Mouse (Mus musculus) liver, embryonic 16.5 days (tissue): ENCODE measurements around the gene Slc39a1. TPM values are rescaled to one million over a fixed set of nuclear protein-coding genes. Genes with fewer than 3 reads are reported as not detected.

Source experiments
- ATAC-seq: fragments of 200-750 bp; cut with Nextera tagmentation; 2 replicates; pipeline ENCODE4 v1.8.0; 2017; ENCODE audit warnings: low read depth, mild to moderate bottlenecking, moderate number of reproducible peaks, moderate library complexity
- H3K27ac ChIP-seq: fragments of 300-500 bp; sonication (generic); 2 replicates; pipeline ENCODE4 v1.5.1; 2014; ENCODE audit warnings: mild to moderate bottlenecking, low read length
- H3K27me3 ChIP-seq: fragments of 300-500 bp; sonication (generic); 2 replicates; pipeline ENCODE4 v1.6.1; 2014; ENCODE audit warnings: low read depth, low read length, mixed read lengths; ENCODE audit not compliant: control insufficient read depth, insufficient read depth
- H3K36me3 ChIP-seq: fragments of 300-500 bp; sonication (generic); 2 replicates; pipeline ENCODE4 v1.6.1; 2014; ENCODE audit warnings: mild to moderate bottlenecking; ENCODE audit not compliant: control insufficient read depth, insufficient read depth
- H3K4me1 ChIP-seq: fragments of 300-500 bp; sonication (generic); 2 replicates; pipeline ENCODE4 v1.6.1; 2014; ENCODE audit warnings: low read depth, low read length, mixed read lengths; ENCODE audit not compliant: control insufficient read depth
- H3K4me2 ChIP-seq: fragments of 300-500 bp; sonication (generic); 2 replicates; pipeline ENCODE4 v1.6.1; 2014; ENCODE audit warnings: low read depth, low read length, mixed read lengths
- H3K4me3 ChIP-seq: fragments of 300-500 bp; sonication (generic); 2 replicates; pipeline ENCODE4 v1.5.1; 2014; ENCODE audit warnings: low read depth, mild to moderate bottlenecking, low read length
- H3K9ac ChIP-seq: fragments of 300-500 bp; sonication (generic); 2 replicates; pipeline ENCODE4 v1.6.1; 2014; ENCODE audit warnings: low read depth, low read length
- H3K9me3 ChIP-seq: fragments of 300-500 bp; sonication (generic); replicated peaks from 2 replicates; pipeline ENCODE4 v1.6.1; 2016; ENCODE audit warnings: low read length; ENCODE audit not compliant: control insufficient read depth
- WGBS: fragments of 180-500 bp; shearing (Covaris S2); extraction: QIAGEN DNeasy Blood & Tissue Kit; methylation state at CpG from one replicate; pipeline ENCODE4 v1.1.7; 2014; ENCODE audit not compliant: insufficient replicate concordance; 5-methylcytosine and 5-hydroxymethylcytosine counted together
- polyA plus RNA-seq: library from polyadenylated mRNA; unstranded; fragments of >200 nt; fragmentation: Nextera tagmentation; extraction: Ambion mirVana; gene quantifications from 2 replicates; pipeline ENCODE4 v1.2.1, GENCODE M21; 2015

Gene Slc39a1
- polyA plus RNA-seq, 1 experiment from 2014 or later: 33.5 TPM

DNA sequence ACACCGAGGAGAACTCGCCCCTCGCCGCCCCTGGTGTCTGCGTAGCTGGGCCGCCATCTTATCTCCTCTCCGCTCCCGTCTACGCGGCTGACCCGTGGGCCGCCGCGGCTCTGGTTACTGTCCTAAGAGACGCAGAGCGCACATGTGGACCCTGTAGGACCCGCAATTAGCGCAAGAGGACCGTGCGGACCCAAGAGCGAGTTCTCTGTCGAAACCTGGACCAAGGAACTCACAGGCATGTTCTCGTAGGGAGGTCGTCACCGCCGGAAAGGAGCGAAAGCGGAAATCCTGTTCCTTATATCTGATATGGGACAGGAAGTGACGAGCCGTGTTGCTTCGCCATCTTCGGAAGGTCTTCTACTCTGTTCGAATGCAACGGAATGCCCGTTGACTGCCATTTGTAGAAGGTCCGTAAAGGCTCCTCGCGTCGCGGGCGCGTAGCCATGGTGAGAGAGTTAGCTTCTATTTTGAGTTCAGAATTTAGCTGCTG lies 34.5 kb upstream of the Slc39a1 start, which contains the start of the genes Rps27 and Rab13:
TSS of gene Rps27 (minus strand) at position 275 of the 490 bp plus-strand sequence.
TSS of gene Rab13 (plus strand) at position 319 of the 490 bp plus-strand sequence.
- Histone ChIP-seq H3K4me1 (peaks cover 24% of the 10 kb centered on the region), H3K27me3 (no peaks in the 10 kb centered on the region; the same call in 1 of the 2 replicates), H3K36me3 (peaks cover 34% of the 10 kb centered on the region), H3K27ac (peak within 1 kb of the TSS; percentile 80), H3K4me3 (peak within 1 kb of the TSS; percentile 84), H3K9me3 (no peaks in the 10 kb centered on the region), H3K4me2 (peak within 1 kb of the TSS; percentile 71), H3K9ac (peak within 1 kb of the TSS; percentile 77)
- peak; percentile 93 for ATAC-seq
- WGBS: under 1% methylated on average over 42 of the region's 42 CpGs

DNA sequence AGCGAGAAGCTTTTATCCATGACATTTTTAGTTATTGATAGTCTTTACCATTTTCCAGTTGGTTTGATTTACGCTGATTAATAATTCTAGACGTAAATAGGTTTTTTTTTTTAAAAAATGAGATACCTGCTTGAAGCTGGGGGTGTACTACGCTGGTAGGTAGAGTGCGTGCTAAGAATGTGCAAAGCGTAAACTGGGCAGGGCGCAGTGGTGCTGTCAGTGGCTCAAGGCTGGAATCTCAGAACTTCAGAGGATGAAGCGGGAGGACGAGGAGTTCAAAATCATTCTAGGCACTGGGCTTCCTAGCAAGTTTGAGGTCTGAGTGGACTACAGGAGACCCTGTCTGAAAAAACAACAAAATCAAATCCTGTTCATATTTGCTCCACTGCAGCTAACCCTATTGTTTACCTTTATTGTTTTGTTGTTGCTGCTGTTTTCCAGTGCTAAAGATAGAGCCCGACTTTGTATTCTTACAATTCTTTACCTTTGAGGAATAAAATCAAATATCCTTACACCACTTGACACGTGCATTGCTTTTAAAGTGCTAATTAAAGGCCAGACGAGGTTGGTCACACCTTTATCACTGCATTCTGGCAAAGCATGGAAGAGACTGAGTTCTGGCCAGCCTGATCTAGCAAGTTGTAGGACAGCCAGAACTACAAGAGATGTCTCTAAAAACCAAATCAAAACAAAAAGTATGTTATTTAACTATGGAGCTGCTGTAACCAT lies 33.9 kb upstream of the Slc39a1 start:
- Histone ChIP-seq H3K9me3 (no peaks in the 10 kb centered on the region), H3K27me3 (no peaks in the 10 kb centered on the region; the same call in 1 of the 2 replicates), H3K36me3 (peaks cover 28% of the 10 kb centered on the region), H3K4me2 (peak overlapping the region; percentile 69), H3K9ac (peak overlapping the region; percentile 32), H3K4me3 (peak overlapping the region; percentile 84), H3K27ac (0 out of 2 replicates have a peak overlapping the region, but pooled peaks have one; percentile 4), H3K4me1 (peaks cover 24% of the 10 kb centered on the region)
- no peak for ATAC-seq
- 15% methylated on average over 12 of the region's 12 CpGs for WGBS

DNA sequence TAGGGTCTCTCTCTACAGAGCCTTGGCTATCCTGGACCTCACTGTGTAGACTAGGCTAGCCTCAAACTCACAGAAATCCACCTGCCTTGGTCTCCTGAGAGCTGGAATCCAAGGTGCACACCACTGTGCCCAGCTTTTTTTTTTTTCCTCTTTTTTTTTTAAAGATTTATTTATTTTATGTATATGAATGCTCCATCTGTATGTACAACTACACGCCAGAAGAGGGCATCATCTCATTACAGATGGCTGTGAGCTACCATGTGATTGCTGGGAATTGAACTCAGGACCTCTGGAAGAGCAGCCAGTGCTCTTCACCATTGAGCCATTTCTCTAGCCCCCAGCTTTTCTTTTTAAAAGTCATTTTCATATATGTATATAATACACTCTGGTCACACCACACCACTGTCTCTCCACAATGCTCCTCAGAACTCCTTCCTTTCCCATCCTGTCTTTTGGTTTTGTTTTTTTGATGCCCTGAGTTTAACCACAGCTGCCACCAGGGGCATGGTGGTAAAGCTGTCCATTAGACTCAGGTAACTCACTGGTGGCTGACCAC lies 32.1 kb upstream of the Slc39a1 start:
- peaks cover 34% of the 10 kb centered on the region for H3K4me1 ChIP-seq
- H3K36me3 ChIP-seq: peaks cover 12% of the 10 kb centered on the region
- H3K9me3 ChIP-seq: no peaks in the 10 kb centered on the region
- H3K27ac ChIP-seq: no peak overlapping the region
- H3K4me2 ChIP-seq: no peak overlapping the region
- 35% methylated on average over 1 of the region's 1 CpGs for WGBS
- H3K9ac ChIP-seq: no peak overlapping the region
- ATAC-seq: no peak
- H3K27me3 ChIP-seq: no peaks in the 10 kb centered on the region; the same call in 1 of the 2 replicates
- H3K4me3 ChIP-seq: no peak overlapping the region

DNA sequence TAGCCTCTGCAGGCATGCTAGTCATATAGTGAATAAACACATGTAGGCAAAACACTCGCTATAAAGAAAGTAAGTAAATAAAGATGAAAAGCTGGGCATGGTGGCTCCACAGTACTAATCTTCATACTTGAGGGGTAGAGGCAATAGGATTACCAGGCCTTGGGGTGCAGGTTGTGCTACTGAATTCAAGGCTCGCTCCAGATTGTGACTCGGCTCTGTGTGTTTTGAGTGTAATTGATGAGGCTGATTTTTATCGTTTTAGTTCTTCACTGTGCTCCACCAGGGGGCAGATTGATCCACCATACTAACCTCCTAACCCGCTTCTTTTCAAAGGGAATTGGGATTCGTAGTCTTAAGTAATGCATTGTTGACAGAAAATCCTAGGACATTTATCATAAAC lies 27.9 kb upstream of the Slc39a1 start:
- H3K4me2 ChIP-seq: peak overlapping the region; percentile 75
- peaks cover 20% of the 10 kb centered on the region for H3K4me1 ChIP-seq
- H3K27me3 ChIP-seq: no peaks in the 10 kb centered on the region; the same call in 1 of the 2 replicates
- peak overlapping the region; percentile 59; the same call in 1 of the 2 replicates for H3K27ac ChIP-seq
- peak overlapping the region; percentile 60 for H3K4me3 ChIP-seq
- peak overlapping the region; percentile 65 for H3K9ac ChIP-seq
- no peaks in the 10 kb centered on the region for H3K36me3 ChIP-seq
- WGBS: 10% methylated on average over 6 of the region's 6 CpGs
- ATAC-seq: peak; percentile 51
- no peaks in the 10 kb centered on the region for H3K9me3 ChIP-seq

DNA sequence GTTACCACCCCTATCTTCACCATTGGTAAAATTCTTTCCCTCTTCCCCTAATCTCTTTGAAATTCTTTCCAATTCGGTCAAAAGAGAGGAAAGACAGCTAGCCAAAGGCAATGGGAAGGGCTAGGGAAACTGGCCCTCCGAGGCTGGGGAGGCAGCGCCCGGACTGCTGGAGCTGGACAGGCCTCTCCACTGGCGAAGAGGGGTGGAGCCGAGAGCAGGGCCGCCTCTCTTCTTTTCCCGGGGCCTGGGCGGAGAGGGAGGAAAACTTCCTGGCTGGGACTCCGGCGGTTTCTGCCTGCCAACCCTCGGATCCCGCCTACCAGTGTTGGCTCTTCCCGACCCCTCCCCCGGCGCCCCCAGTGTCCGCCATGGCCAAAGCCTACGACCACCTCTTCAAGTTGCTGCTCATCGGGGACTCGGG lies 27.4 kb upstream of the Slc39a1 start:
- Histone ChIP-seq H3K4me2 (peak overlapping the region; percentile 75), H3K9me3 (no peaks in the 10 kb centered on the region), H3K9ac (peak overlapping the region; percentile 65), H3K4me3 (peak overlapping the region; percentile 60), H3K36me3 (no peaks in the 10 kb centered on the region), H3K27ac (peak overlapping the region; percentile 59), H3K27me3 (no peaks in the 10 kb centered on the region; the same call in 1 of the 2 replicates), H3K4me1 (peaks cover 20% of the 10 kb centered on the region)
- WGBS: 2% methylated on average over 18 of the region's 20 CpGs
- ATAC-seq: peak; percentile 74

DNA sequence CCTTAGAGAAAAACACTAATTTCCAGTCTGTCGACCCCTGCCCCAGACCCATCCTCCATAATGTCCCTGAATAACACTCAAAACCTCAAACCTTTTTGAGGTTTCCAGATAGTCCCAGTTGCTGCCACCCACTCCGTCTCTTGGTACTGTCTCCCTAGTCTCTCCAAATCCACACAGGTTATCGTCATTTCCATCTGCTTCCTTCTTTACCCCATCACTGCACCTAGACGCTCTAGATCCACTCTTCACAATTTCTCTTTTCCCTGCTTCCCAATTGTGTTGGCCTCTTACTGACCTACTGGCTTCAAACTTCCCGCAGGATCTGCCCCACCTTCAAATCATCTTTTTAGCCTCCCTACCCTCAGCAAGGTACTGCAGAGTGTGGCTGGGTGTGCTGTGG lies 26.8 kb upstream of the Slc39a1 start:
- peaks cover 20% of the 10 kb centered on the region for H3K4me1 ChIP-seq
- no peaks in the 10 kb centered on the region for H3K36me3 ChIP-seq
- no peaks in the 10 kb centered on the region for H3K9me3 ChIP-seq
- 17% methylated on average over 5 of the region's 5 CpGs for WGBS
- peak overlapping the region; percentile 75 for H3K4me2 ChIP-seq
- no peak for ATAC-seq
- peak overlapping the region; percentile 60 for H3K4me3 ChIP-seq
- no peaks in the 10 kb centered on the region; the same call in 1 of the 2 replicates for H3K27me3 ChIP-seq
- H3K27ac ChIP-seq: no peak overlapping the region
- peak overlapping the region; percentile 65; the same call in 1 of the 2 replicates for H3K9ac ChIP-seq

DNA sequence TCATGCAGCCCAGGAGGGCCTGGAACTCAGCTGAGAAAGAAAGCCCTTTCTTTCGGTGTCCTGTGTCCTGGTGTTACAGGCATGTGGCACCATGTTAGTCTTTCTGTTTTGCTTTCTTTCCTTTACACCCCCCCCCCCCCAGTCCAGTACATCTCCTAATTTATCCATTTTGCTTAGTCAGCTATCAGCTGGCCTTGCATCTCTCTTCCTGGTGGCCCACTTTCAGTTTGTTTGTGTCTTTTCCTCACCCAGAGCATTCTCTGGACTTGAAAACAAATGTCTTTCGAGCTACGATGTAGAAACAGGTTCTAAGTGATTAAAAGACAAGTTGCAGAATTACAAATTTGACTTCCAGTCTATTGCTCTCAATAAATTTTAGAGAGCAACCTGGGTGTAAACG lies 25.5 kb upstream of the Slc39a1 start:
- H3K4me2 ChIP-seq: no peak overlapping the region
- 68% methylated on average over 4 of the region's 4 CpGs for WGBS
- no peaks in the 10 kb centered on the region for H3K27me3 ChIP-seq
- no peak overlapping the region for H3K27ac ChIP-seq
- H3K9me3 ChIP-seq: no peaks in the 10 kb centered on the region
- no peak for ATAC-seq
- no peak overlapping the region for H3K4me3 ChIP-seq
- peaks cover 20% of the 10 kb centered on the region for H3K4me1 ChIP-seq
- no peak overlapping the region for H3K9ac ChIP-seq
- no peaks in the 10 kb centered on the region for H3K36me3 ChIP-seq

DNA sequence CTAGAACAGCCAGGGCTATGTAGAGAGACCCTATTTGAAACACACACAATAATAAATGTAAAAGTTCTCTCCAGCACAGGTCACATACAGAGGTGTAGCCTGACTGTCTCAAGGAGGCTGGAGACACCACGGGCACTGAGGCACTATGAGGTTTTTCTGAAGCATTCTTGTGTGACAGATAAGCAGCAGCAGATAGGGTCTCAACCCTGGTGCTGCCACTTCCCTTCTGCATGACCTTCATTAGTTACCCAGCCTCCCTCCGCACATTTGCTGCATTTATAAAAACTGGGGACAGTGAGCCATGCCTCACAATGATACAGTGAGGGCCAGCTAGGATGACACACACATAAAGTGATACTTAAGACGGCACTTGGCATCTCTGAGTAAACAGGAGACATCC lies 25.0 kb upstream of the Slc39a1 start:
- Histone ChIP-seq H3K9me3 (no peaks in the 10 kb centered on the region), H3K4me2 (no peak overlapping the region), H3K9ac (no peak overlapping the region), H3K36me3 (no peaks in the 10 kb centered on the region), H3K27me3 (no peaks in the 10 kb centered on the region), H3K4me3 (no peak overlapping the region), H3K27ac (no peak overlapping the region), H3K4me1 (peaks cover 20% of the 10 kb centered on the region)
- no peak for ATAC-seq
- 21% methylated on average over 3 of the region's 3 CpGs for WGBS

DNA sequence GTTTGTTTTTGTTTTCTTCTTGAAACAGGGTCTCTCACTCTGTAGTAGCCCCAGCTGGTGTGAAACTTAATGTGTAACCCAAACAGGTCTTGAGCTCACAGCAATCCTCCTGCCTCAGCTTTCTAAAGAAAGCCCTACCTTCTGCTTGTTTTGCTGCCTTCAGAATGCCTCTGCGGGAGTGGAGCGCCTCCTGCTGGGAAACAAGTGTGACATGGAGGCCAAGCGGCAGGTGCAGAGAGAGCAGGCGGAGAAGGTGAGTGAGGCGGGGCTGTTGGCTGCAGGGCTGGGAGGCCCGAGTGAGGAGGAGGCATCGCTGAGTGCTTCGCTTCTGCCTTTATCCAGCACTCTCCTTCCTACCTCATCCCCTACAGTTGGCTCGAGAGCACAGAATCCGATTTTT lies 23.6 kb upstream of the Slc39a1 start:
- H3K4me3 ChIP-seq: no peak overlapping the region
- no peak overlapping the region for H3K4me2 ChIP-seq
- no peaks in the 10 kb centered on the region for H3K27me3 ChIP-seq
- 64% methylated on average over 10 of the region's 10 CpGs for WGBS
- no peaks in the 10 kb centered on the region for H3K9me3 ChIP-seq
- peaks cover 20% of the 10 kb centered on the region for H3K4me1 ChIP-seq
- no peak overlapping the region for H3K27ac ChIP-seq
- H3K9ac ChIP-seq: no peak overlapping the region
- no peaks in the 10 kb centered on the region for H3K36me3 ChIP-seq
- ATAC-seq: no peak
